Mouse (Mus musculus) left cerebral cortex, adult 18-20 months (tissue): ENCODE data around the gene Ccer2. TPM values are rescaled to one million over a fixed set of nuclear protein-coding genes. Genes with fewer than 3 reads are reported as not detected.

Experiments
- total RNA-seq, 2 experiments: library from RNA; stranded (reverse); gene quantifications; 2 replicates each; pipeline ENCODE4 v1.2.3; 2021

Ccer2 gene
- total RNA-seq, 2 experiments from 2014 or later = 1.1 to 2.9 TPM

Other genes with a start within 250 kb of the Ccer2 start
- not detected for gene Ifnl2, start 245.7 kb upstream of the Ccer2 start, total RNA-seq
- gene Ifnl3, start 233.3 kb upstream of the Ccer2 start, total RNA-seq = not detected
- not detected for gene Sycn, start 215.3 kb upstream of the Ccer2 start, total RNA-seq
- under 1 TPM in 1 of 2 experiments, not detected in 1; 0.28 TPM for gene Nccrp1, start 208.9 kb upstream of the Ccer2 start, total RNA-seq
- gene Samd4b, start 158.0 kb upstream of the Ccer2 start, total RNA-seq = 10 to 100 TPM; 67.8 to 80.1 TPM
- gene Pak4, start 158.0 kb upstream of the Ccer2 start, total RNA-seq = 1 to 10 TPM; 8.6 to 8.8 TPM
- 1 to 10 TPM; 2.2 to 2.4 TPM for gene Acp7, start 124.8 kb upstream of the Ccer2 start, total RNA-seq
- 10 to 100 TPM; 24.6 TPM for gene Fbxo27, start 63.3 kb upstream of the Ccer2 start, total RNA-seq
- 1 to 10 TPM; 1.9 to 2.3 TPM for gene Fbxo17, start 39.4 kb upstream of the Ccer2 start, total RNA-seq
- gene Mrps12, start 14.4 kb upstream of the Ccer2 start, total RNA-seq = 10 to 100 TPM; 62.8 to 71.0 TPM
- 10 to 100 TPM; 11.0 to 11.6 TPM for gene Sars2, start 14.2 kb upstream of the Ccer2 start, total RNA-seq
- gene Sirt2, start 10.6 kb downstream of the Ccer2 start, total RNA-seq = 100 to 1,000 TPM; 120 to 122 TPM
- 10 to 100 TPM; 35.0 to 38.6 TPM for gene Nfkbib, start 11.3 kb downstream of the Ccer2 start, total RNA-seq
- gene Rinl, start 32.8 kb downstream of the Ccer2 start, total RNA-seq = 1 to 10 TPM; 2.1 to 3.9 TPM
- 100 to 1,000 TPM; 427 to 456 TPM for gene Hnrnpl, start 52.4 kb downstream of the Ccer2 start, total RNA-seq
- gene Ech1, start 69.0 kb downstream of the Ccer2 start, total RNA-seq = 10 to 100 TPM; 53.5 to 56.6 TPM
- 1 to 10 TPM; 1.9 to 2.4 TPM for gene Lgals4, start 77.7 kb downstream of the Ccer2 start, total RNA-seq
- gene Lgals7, start 107.7 kb downstream of the Ccer2 start, total RNA-seq = under 1 TPM in 1 of 2 experiments, not detected in 1; 0.74 TPM
- gene Capn12, start 125.2 kb downstream of the Ccer2 start, total RNA-seq = under 1 TPM; 0.61 to 0.95 TPM
- 100 to 1,000 TPM; 192 TPM for gene Actn4, start 206.2 kb downstream of the Ccer2 start, total RNA-seq
- 100 to 1,000 TPM; 196 to 199 TPM for gene Eif3k, start 225.7 kb downstream of the Ccer2 start, total RNA-seq
- 1 to 10 TPM; 1.0 to 1.7 TPM for gene Map4k1, start 225.9 kb downstream of the Ccer2 start, total RNA-seq